Mouse (Mus musculus) heart, adult 2 months (tissue): Measurements from ENCODE around the gene Romo1. TPM values are rescaled to one million over a fixed set of nuclear protein-coding genes. Genes with fewer than 3 reads are reported as not detected.

Experiments
- DNase-seq, 2 experiments: peaks; one replicate each; pipeline ENCODE4 v3.0.0; 2021
- H3K27ac ChIP-seq: fragments of 200-600 bp; 2 replicates; pipeline ENCODE4 v1.8.1; 2022
- H3K27me3 ChIP-seq: fragments of 200-500 bp; 2 replicates; pipeline ENCODE4 v1.6.1; 2012; ENCODE audit warnings: mild to moderate bottlenecking, low read length, inconsistent platforms, mixed read lengths; ENCODE audit not compliant: control insufficient read depth, insufficient read depth
- H3K36me3 ChIP-seq: fragments of 200-500 bp; 2 replicates; pipeline ENCODE4 v1.6.1; 2012; ENCODE audit warnings: low read length, inconsistent platforms; ENCODE audit not compliant: control insufficient read depth, insufficient read depth
- H3K4me1 ChIP-seq: fragments of 200-500 bp; 2 replicates; pipeline ENCODE4 v1.6.1; 2011; ENCODE audit warnings: low read length; ENCODE audit not compliant: control insufficient read depth, insufficient read depth
- H3K4me3 ChIP-seq: fragments of 200-600 bp; 2 replicates; pipeline ENCODE4 v1.8.1; 2022
- H3K79me2 ChIP-seq: fragments of 200-500 bp; replicated peaks from 2 replicates; pipeline ENCODE4 v1.6.1; 2012; ENCODE audit warnings: mild to moderate bottlenecking, inconsistent platforms, low read length, moderate library complexity, mixed read lengths; ENCODE audit not compliant: control insufficient read depth, insufficient read depth
- H3K9ac ChIP-seq: fragments of 200-500 bp; 2 replicates; pipeline ENCODE4 v1.6.1; 2012; ENCODE audit warnings: low read depth, mild to moderate bottlenecking, control low read depth, inconsistent platforms, low read length, mixed read lengths
- CTCF ChIP-seq: fragments of 200-600 bp; IDR thresholded peaks from 2 replicates; pipeline ENCODE4 v1.8.1; 2022; ENCODE audit warnings: antibody characterized with exemption, mild to moderate bottlenecking, moderate library complexity
- EP300 ChIP-seq: fragments of 200-500 bp; IDR thresholded peaks from 2 replicates; pipeline ENCODE4 v1.6.1; 2011; ENCODE audit warnings: low read depth, low read length, control low read depth; ENCODE audit not compliant: insufficient read depth
- POLR2A ChIP-seq: fragments of 200-500 bp; IDR thresholded peaks from 2 replicates; pipeline ENCODE4 v1.6.1; 2011; ENCODE audit warnings: mild to moderate bottlenecking, low read depth, low read length, control low read depth; ENCODE audit not compliant: insufficient read depth
- WGBS: fragments of 180-500 bp; shearing (Covaris S2); methylation state at CpG from one replicate; pipeline ENCODE4 v1.1.7; 2018; 5-methylcytosine and 5-hydroxymethylcytosine counted together
- intact Hi-C: fragments of 180-260 bp; cut with DNase I; formaldehyde crosslinking; loops from one replicate; pipeline ENCODE4 v1.15.1; 2025
- polyA plus RNA-seq: library from polyadenylated mRNA; depleted of rRNA; stranded (reverse); fragments of >200 nt; gene quantifications from 2 replicates; pipeline ENCODE4 v1.2.3, GENCODE M21; 2012; rRNA removed
- total RNA-seq, 2 experiments: library from RNA; stranded (reverse); gene quantifications; 2 replicates each; pipeline ENCODE4 v1.2.3; 2021

Romo1 gene
- total and polyA plus RNA-seq, 3 experiments, result 304 to 367 (median 321) TPM

DNA sequence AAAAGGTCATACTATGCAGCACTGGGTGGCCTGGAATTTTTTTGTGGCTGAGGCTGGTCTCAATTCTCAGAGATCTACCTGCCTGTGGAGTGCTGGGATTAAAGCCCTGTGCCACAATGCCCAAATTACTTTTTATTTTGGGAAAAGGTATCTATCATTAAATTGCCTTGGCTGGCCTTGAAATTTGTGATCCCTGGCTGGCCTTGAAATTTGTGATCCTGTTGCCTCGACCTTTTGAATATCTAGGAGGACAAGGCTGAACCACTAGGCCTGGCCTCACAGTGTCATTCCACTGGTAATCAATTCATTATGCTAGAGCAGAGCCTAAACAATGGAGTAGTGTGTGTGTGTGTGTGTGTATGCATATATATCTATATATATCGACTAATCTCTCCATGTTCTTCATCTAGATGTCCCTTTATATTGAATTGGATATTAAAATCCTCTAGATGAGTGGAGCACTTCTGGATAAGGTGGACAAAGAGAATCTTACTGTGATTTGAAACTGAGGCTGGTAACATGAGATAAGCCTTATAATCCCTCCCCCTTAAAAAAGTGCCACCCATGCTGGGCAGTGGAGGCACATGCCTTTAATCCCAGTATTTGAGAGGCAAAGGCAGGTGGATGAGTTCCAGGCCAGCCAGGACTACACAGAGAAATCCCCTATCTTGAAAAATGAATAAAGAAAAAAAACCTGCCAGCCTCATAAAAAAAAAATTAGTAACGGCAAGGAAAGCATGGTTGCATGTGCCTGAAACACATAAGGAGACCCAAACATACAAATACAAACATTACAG, 49.4 kb downstream of the Romo1 start:
- Histone ChIP-seq H3K79me2 (no peaks in the 10 kb centered on the region), H3K36me3 (0 out of 2 replicates have a peak, but pooled peaks cover 2% of the 10 kb centered on the region), H3K27me3 (no peaks in the 10 kb centered on the region), H3K4me1 (peaks cover 8% of the 10 kb centered on the region), H3K27ac (peak overlapping the region; percentile 77), H3K4me3 (no peak overlapping the region), H3K9ac (no peak overlapping the region)
- intact Hi-C loops, result no loop called here
- 84% methylated on average over 3 of the region's 3 CpGs for WGBS
- TF ChIP-seq EP300 (no peak), POLR2A (no peak), CTCF (no peak)
- no peak for DNase-seq

DNA sequence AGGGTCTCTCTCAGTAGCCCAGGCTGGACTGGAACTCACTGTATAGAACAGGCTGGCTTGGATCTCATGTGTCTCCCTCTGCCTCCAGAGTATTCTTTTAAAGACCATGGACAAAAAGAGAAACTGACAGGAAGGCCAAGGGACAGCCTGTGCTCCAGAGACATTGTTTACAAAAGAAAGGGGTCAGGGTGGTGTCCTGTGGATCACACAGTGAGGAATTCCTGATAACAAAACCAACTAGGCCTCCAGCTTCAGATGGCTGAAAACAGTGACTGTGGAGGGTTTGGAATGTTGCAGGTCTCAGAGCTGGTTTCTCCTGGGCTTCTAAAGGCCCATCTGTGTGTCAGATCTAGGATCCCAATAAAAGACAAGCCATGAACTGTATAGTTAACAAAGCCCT, 50.7 kb downstream of the Romo1 start:
- Histone ChIP-seq H3K36me3 (peaks cover 6% of the 10 kb centered on the region), H3K27me3 (no peaks in the 10 kb centered on the region), H3K9ac (no peak overlapping the region), H3K4me3 (no peak overlapping the region), H3K27ac (peak overlapping the region; percentile 77), H3K4me1 (peaks cover 9% of the 10 kb centered on the region), H3K79me2 (no peaks in the 10 kb centered on the region)
- peak; percentile 71; the same call in 1 of the 2 replicates for TF ChIP-seq EP300
- no peak for TF ChIP-seq CTCF
- TF ChIP-seq POLR2A, result 0 out of 2 replicates have a peak, but pooled peaks have one; percentile 25
- peak in 1 of 2 experiments; percentile 27 for DNase-seq
- intact Hi-C loops, result loop anchor here (1.0 kb wide), 1 partner anchor 14 kb away; the partner anchor contains the start of gene Rbm39

Other genes starting within 250 kb of the Romo1 start
- gene Uqcc1, start 213.7 kb upstream of the Romo1 start, total RNA-seq, result 100 to 1,000 TPM; 268 to 270 TPM
- 144 and 246 TPM in 2 replicates for gene Uqcc1, start 213.7 kb upstream of the Romo1 start, polyA plus RNA-seq
- not detected for gene Gm15557, start 203.3 kb upstream of the Romo1 start, total RNA-seq
- gene Gm15557, start 203.3 kb upstream of the Romo1 start, polyA plus RNA-seq, result not detected in 2 replicates
- gene Gdf5, start 198.7 kb upstream of the Romo1 start, total RNA-seq, result not detected
- gene Gdf5, start 198.7 kb upstream of the Romo1 start, polyA plus RNA-seq, result 0.16 TPM in 1 of 2 replicates, not detected in the other
- 1 to 10 TPM; 5.3 to 7.4 TPM for gene Cep250, start 187.6 kb upstream of the Romo1 start, total RNA-seq
- 2.8 and 5.0 TPM in 2 replicates for gene Cep250, start 187.6 kb upstream of the Romo1 start, polyA plus RNA-seq
- gene 6430550D23Rik, start 136.1 kb upstream of the Romo1 start, total RNA-seq, result under 1 TPM; 0.55 to 0.61 TPM
- gene 6430550D23Rik, start 136.1 kb upstream of the Romo1 start, polyA plus RNA-seq, result 0.78 and 2.2 TPM in 2 replicates
- 10 to 100 TPM; 60.1 to 67.5 TPM for gene Ergic3, start 136.0 kb upstream of the Romo1 start, total RNA-seq
- 104 TPM in 2 replicates for gene Ergic3, start 136.0 kb upstream of the Romo1 start, polyA plus RNA-seq
- not detected for gene Fer1l4, start 91.1 kb upstream of the Romo1 start, total RNA-seq
- 0.12 and 0.18 TPM in 2 replicates for gene Fer1l4, start 91.1 kb upstream of the Romo1 start, polyA plus RNA-seq
- gene Spag4, start 78.9 kb upstream of the Romo1 start, total RNA-seq, result 1 to 10 TPM in 1 of 2 experiments, under 1 TPM in 1; 0.99 to 1.8 TPM
- gene Spag4, start 78.9 kb upstream of the Romo1 start, polyA plus RNA-seq, result 1.7 and 2.4 TPM in 2 replicates
- gene Cpne1, start 32.1 kb upstream of the Romo1 start, total RNA-seq, result 10 to 100 TPM in 1 of 2 experiments, 1 to 10 TPM in 1; 8.1 to 12.2 TPM
- gene Cpne1, start 32.1 kb upstream of the Romo1 start, polyA plus RNA-seq, result 31.8 and 37.1 TPM in 2 replicates
- gene Rbm12, start 32.1 kb upstream of the Romo1 start, total RNA-seq, result 10 to 100 TPM; 11.4 TPM
- 12.0 and 13.6 TPM in 2 replicates for gene Rbm12, start 32.1 kb upstream of the Romo1 start, polyA plus RNA-seq
- gene Gm28036, start 16.9 kb upstream of the Romo1 start, total RNA-seq, result 10 to 100 TPM; 11.9 to 13.5 TPM
- 2.8 and 3.4 TPM in 2 replicates for gene Gm28036, start 16.9 kb upstream of the Romo1 start, polyA plus RNA-seq
- 10 to 100 TPM; 81.4 to 96.6 TPM for gene Nfs1, start 147 bp downstream of the Romo1 start, total RNA-seq
- 83.7 and 116 TPM in 2 replicates for gene Nfs1, start 147 bp downstream of the Romo1 start, polyA plus RNA-seq
- gene Rbm39, start 36.2 kb downstream of the Romo1 start, total RNA-seq, result 100 to 1,000 TPM; 124 to 143 TPM
- 25.8 and 45.2 TPM in 2 replicates for gene Rbm39, start 36.2 kb downstream of the Romo1 start, polyA plus RNA-seq
- gene Phf20, start 52.4 kb downstream of the Romo1 start, total RNA-seq, result 10 to 100 TPM; 15.6 to 20.0 TPM
- 7.1 and 8.9 TPM in 2 replicates for gene Phf20, start 52.4 kb downstream of the Romo1 start, polyA plus RNA-seq
- gene Cnbd2, start 168.3 kb downstream of the Romo1 start, total RNA-seq, result 1 to 10 TPM in 1 of 2 experiments, under 1 TPM in 1; 0.89 to 1.0 TPM
- 0.92 and 0.94 TPM in 2 replicates for gene Cnbd2, start 168.3 kb downstream of the Romo1 start, polyA plus RNA-seq
- gene Scand1, start 168.7 kb downstream of the Romo1 start, total RNA-seq, result 10 to 100 TPM; 78.9 to 85.9 TPM
- 18.9 and 46.2 TPM in 2 replicates for gene Scand1, start 168.7 kb downstream of the Romo1 start, polyA plus RNA-seq